Mouse (Mus musculus) embryo, embryonic 9.5 days (tissue): ENCODE data around the gene Atp8b3.

Experiments used
- DNase-seq: peaks from one replicate; pipeline ENCODE4 v3.0.0-alpha.2; 2017; ENCODE audit errors: extremely low spot score

Atp8b3 gene

GRCm38 (mm10) chr10:80538710-80539394, at the start of gene Atp8b3:
Gene Atp8b3 (minus strand): TSS chr10:80539124.
- peak; percentile 87 for DNase-seq

- no peak for DNase-seq
These were observed 48.4 kb upstream of the Atp8b3 start for GRCm38 (mm10) chr10:80587305-80587657.

GRCm38 (mm10) chr10:80586407-80587304, 47.7 kb upstream of the Atp8b3 start:
- DNase-seq, result no peak

- DNase-seq, result no peak
These were observed 46.7 kb upstream of the Atp8b3 start for GRCm38 (mm10) chr10:80585581-80585980.

GRCm38 (mm10) chr10:80584642-80585552, 46.0 kb upstream of the Atp8b3 start:
- no peak for DNase-seq

- DNase-seq, result no peak
These were observed 45.1 kb upstream of the Atp8b3 start for GRCm38 (mm10) chr10:80584045-80584488.

GRCm38 (mm10) chr10:80583047-80583446, 44.1 kb upstream of the Atp8b3 start:
- DNase-seq, result no peak

- DNase-seq, result peak; percentile 60
These were observed 40.0 kb upstream of the Atp8b3 start for GRCm38 (mm10) chr10:80578911-80579310.

GRCm38 (mm10) chr10:80578131-80578750, 39.3 kb upstream of the Atp8b3 start:
- peak; percentile 87 for DNase-seq

- peak; percentile 99 for DNase-seq
These were observed 38.5 kb upstream of the Atp8b3 start, which contains the start of gene Klf16 for GRCm38 (mm10) chr10:80577195-80578130. Gene Klf16 (minus strand): TSS chr10:80577321.

GRCm38 (mm10) chr10:80576351-80577194, 37.6 kb upstream of the Atp8b3 start:
- peak; percentile 67 for DNase-seq

GRCm38 (mm10) chr10:80575925-80576324, 37.0 kb upstream of the Atp8b3 start:
- no peak for DNase-seq

GRCm38 (mm10) chr10:80574896-80575295, 36.0 kb upstream of the Atp8b3 start:
- DNase-seq, result no peak

- no peak for DNase-seq
These were observed 35.0 kb upstream of the Atp8b3 start for GRCm38 (mm10) chr10:80573944-80574343.

GRCm38 (mm10) chr10:80572477-80572876, 33.6 kb upstream of the Atp8b3 start:
- DNase-seq, result no peak

- DNase-seq, result no peak
These were observed 32.2 kb upstream of the Atp8b3 start for GRCm38 (mm10) chr10:80570871-80571836.

GRCm38 (mm10) chr10:80570419-80570818, 31.5 kb upstream of the Atp8b3 start:
- DNase-seq, result no peak

GRCm38 (mm10) chr10:80569664-80570066, 30.7 kb upstream of the Atp8b3 start:
- peak; percentile 62 for DNase-seq
